24 mouse cellular contexts compared by ENCODE assay signal in genomic region chr19:37906916-37907315, GRCm38 (mm10).
A peak's percentile ranks its signal among the peaks of the same experiment; 100 is the strongest.
DNase-seq lines count a peak whose midpoint lies in the region; ATAC-seq and TF ChIP-seq lines count a peak whose summit lies in the region.
"Had no signal": no experiment of that assay in that cellular context is flagged by ENCODE, and none has a peak within 500 bp of the region (broad histone marks: within the 10 kb centered on the region; RNA-seq: fewer than 3 reads in every experiment).

No protein-coding gene starts in this region.

- no peak for DNase-seq in forebrain, embryonic 10.5 days (ENCODE audit: extremely low spot score, low spot score)
- DNase-seq in forebrain, embryonic 11.5 days (ENCODE audit: low spot score): no peak
- no peak for DNase-seq in kidney, postnatal 0 days (ENCODE audit: low spot score)
- no peak for DNase-seq in kidney, postnatal 36 days
- DNase-seq in urinary bladder, adult 2 months (ENCODE audit: low spot score): no peak
- DNase-seq in layer of hippocampus, adult 8-10 months (ENCODE audit: low spot score in 2 of 2): no peak
- DNase-seq: adrenal gland, adult 8-10 months; cerebellum, adult 18-20 months; cerebellum, postnatal 25 days; heart, postnatal 14 days; kidney, adult 9 months; lung, adult 18-20 months; lung, postnatal 10 days; midbrain, embryonic 14.5 days; thymus, postnatal 14 days had no signal

- no peaks in the 10 kb centered on the region for H3K9me3 ChIP-seq in forebrain, embryonic 10.5 days
- no peaks in the 10 kb centered on the region for H3K9me3 ChIP-seq in forebrain, embryonic 11.5 days (ENCODE audit: control insufficient read depth, low read length)
- no peaks in the 10 kb centered on the region for H3K9me3 ChIP-seq in kidney, postnatal 0 days (replicated peaks; ENCODE audit: low read length)
- H3K9me3 ChIP-seq in limb, embryonic 13.5 days: no peaks in the 10 kb centered on the region
- H3K9me3 ChIP-seq: forebrain, embryonic 15.5 days; heart, embryonic 12.5 days; neural tube, embryonic 13.5 days had no signal

- no peak for TF ChIP-seq POLR2A in embryonic fibroblast, embryonic 13.5 days (IDR thresholded peaks at IDR 0.05; ENCODE audit: low read depth, low read length)

- no peaks in the 10 kb centered on the region for H3K36me3 ChIP-seq in forebrain, embryonic 10.5 days (replicated peaks)
- no peaks in the 10 kb centered on the region for H3K36me3 ChIP-seq in forebrain, embryonic 11.5 days (ENCODE audit: control insufficient read depth, insufficient read depth, low read length)
- peaks cover 7% of the 10 kb centered on the region; the same call in 1 of the 2 replicates for H3K36me3 ChIP-seq in kidney, postnatal 0 days (ENCODE audit: insufficient read depth, low read length)
- no peaks in the 10 kb centered on the region; the same call in 1 of the 2 replicates for H3K36me3 ChIP-seq in limb, embryonic 13.5 days
- H3K36me3 ChIP-seq: forebrain, embryonic 15.5 days; heart, embryonic 12.5 days; neural tube, embryonic 13.5 days had no signal

- H3K9ac ChIP-seq in forebrain, embryonic 11.5 days (ENCODE audit: low read length): no peak overlapping the region
- H3K9ac ChIP-seq in kidney, postnatal 0 days (ENCODE audit: low read depth, low read length): no peak overlapping the region
- H3K9ac ChIP-seq in limb, embryonic 13.5 days: no peak overlapping the region
- H3K9ac ChIP-seq: forebrain, embryonic 15.5 days; heart, embryonic 12.5 days; hindbrain, embryonic 14.5 days; neural tube, embryonic 13.5 days had no signal

- 68% methylated on average over 3 of the region's 3 CpGs for WGBS in forebrain, embryonic 10.5 days
- WGBS in forebrain, embryonic 11.5 days: 73% methylated on average over 3 of the region's 3 CpGs
- WGBS in kidney, postnatal 0 days: 52% methylated on average over 3 of the region's 3 CpGs
- WGBS in limb, embryonic 13.5 days: 17% methylated on average over 3 of the region's 3 CpGs

- H3K27ac ChIP-seq in forebrain, embryonic 10.5 days: peak overlapping the region; percentile 1; the same call in 1 of the 2 replicates
- H3K27ac ChIP-seq in forebrain, embryonic 11.5 days (ENCODE audit: low read depth, low read length): no peak overlapping the region
- 0 out of 2 replicates have a peak overlapping the region, but pooled peaks have one; percentile 25 for H3K27ac ChIP-seq in kidney, postnatal 0 days
- peak overlapping the region; percentile 74 for H3K27ac ChIP-seq in embryonic fibroblast, embryonic 13.5 days (ENCODE audit: insufficient read depth, low read length)
- peak overlapping the region; percentile 65 for H3K27ac ChIP-seq in limb, embryonic 13.5 days
- H3K27ac ChIP-seq: hindbrain, embryonic 14.5 days; neural tube, embryonic 13.5 days had no signal

- no peak overlapping the region for H3K4me2 ChIP-seq in forebrain, embryonic 11.5 days (ENCODE audit: low read depth, low read length, severe bottlenecking)
- H3K4me2 ChIP-seq in kidney, postnatal 0 days (ENCODE audit: low read length): no peak overlapping the region
- peak overlapping the region; percentile 40; the same call in 1 of the 2 replicates for H3K4me2 ChIP-seq in limb, embryonic 13.5 days (replicated peaks)
- H3K4me2 ChIP-seq: forebrain, embryonic 15.5 days; hindbrain, embryonic 14.5 days; liver, embryonic 11.5 days; neural tube, embryonic 13.5 days had no signal

- no peak for TF ChIP-seq CTCF in kidney, postnatal 0 days (IDR thresholded peaks at IDR 0.05; ENCODE audit: low read depth)
- no peak for TF ChIP-seq CTCF in embryonic fibroblast, embryonic 13.5 days (IDR thresholded peaks at IDR 0.05; ENCODE audit: borderline replicate concordance, insufficient read depth, low read length)

- H3K27me3 ChIP-seq in forebrain, embryonic 10.5 days (ENCODE audit: poor library complexity, severe bottlenecking): peaks cover 33% of the 10 kb centered on the region; the same call in 1 of the 2 replicates
- no peaks in the 10 kb centered on the region for H3K27me3 ChIP-seq in forebrain, embryonic 11.5 days (ENCODE audit: control insufficient read depth, insufficient read depth, low read length)
- no peaks in the 10 kb centered on the region for H3K27me3 ChIP-seq in kidney, postnatal 0 days (ENCODE audit: insufficient read depth, low read length)
- no peaks in the 10 kb centered on the region for H3K27me3 ChIP-seq in limb, embryonic 13.5 days
- H3K27me3 ChIP-seq: forebrain, embryonic 15.5 days; heart, embryonic 12.5 days; neural tube, embryonic 13.5 days had no signal

- ATAC-seq in forebrain, embryonic 11.5 days (replicated peaks; ENCODE audit: low FRiP score): no peak
- ATAC-seq in kidney, postnatal 0 days (replicated peaks; ENCODE audit: low FRiP score, low read depth): no peak
- ATAC-seq in limb, embryonic 13.5 days (ENCODE audit: low FRiP score, low read depth): no peak
- ATAC-seq: activated CD4-positive, CD25-positive, alpha-beta regulatory T cell, adult 4 months; forebrain, embryonic 15.5 days had no signal

- H3K4me1 ChIP-seq in forebrain, embryonic 10.5 days: peaks cover 20% of the 10 kb centered on the region
- no peaks in the 10 kb centered on the region for H3K4me1 ChIP-seq in forebrain, embryonic 11.5 days (replicated peaks; ENCODE audit: control insufficient read depth, insufficient read depth, low read length)
- H3K4me1 ChIP-seq in kidney, postnatal 0 days (replicated peaks; ENCODE audit: insufficient read depth, low read length): 0 out of 2 replicates have a peak, but pooled peaks cover 5% of the 10 kb centered on the region
- H3K4me1 ChIP-seq in embryonic fibroblast, embryonic 13.5 days (ENCODE audit: control insufficient read depth, insufficient read depth, low read length): peaks cover 16% of the 10 kb centered on the region
- peaks cover 38% of the 10 kb centered on the region for H3K4me1 ChIP-seq in limb, embryonic 13.5 days

- no peak overlapping the region for H3K4me3 ChIP-seq in forebrain, embryonic 10.5 days
- no peak overlapping the region for H3K4me3 ChIP-seq in forebrain, embryonic 11.5 days (ENCODE audit: low read depth, low read length)
- no peak overlapping the region for H3K4me3 ChIP-seq in kidney, postnatal 0 days (replicated peaks; ENCODE audit: low read depth, low read length)
- no peak overlapping the region for H3K4me3 ChIP-seq in embryonic fibroblast, embryonic 13.5 days (ENCODE audit: insufficient read depth, low read length)
- no peak overlapping the region for H3K4me3 ChIP-seq in limb, embryonic 13.5 days
- H3K4me3 ChIP-seq: erythroblast, embryonic 14.5 days; forebrain, embryonic 15.5 days; heart, embryonic 12.5 days; neural tube, embryonic 13.5 days had no signal
